Mouse (Mus musculus) cerebellum, adult 2 months (tissue): Measurements from ENCODE around the gene Slc30a4. TPM values are rescaled to one million over a fixed set of nuclear protein-coding genes. Genes with fewer than 3 reads are reported as not detected.

ENCODE experiments used
- DNase-seq, 2 experiments: peaks; one replicate each; pipeline ENCODE4 v3.0.0; 2021
- H3K27ac ChIP-seq: fragments of 200-500 bp; 2 replicates; pipeline ENCODE4 v1.5.1; 2012; ENCODE audit warnings: low read length, control low read depth, inconsistent platforms; ENCODE audit not compliant: insufficient read depth
- H3K27me3 ChIP-seq: fragments of 200-500 bp; 2 replicates; pipeline ENCODE4 v1.6.1; 2012; ENCODE audit warnings: inconsistent platforms, mild to moderate bottlenecking, low read length, moderate library complexity; ENCODE audit not compliant: control insufficient read depth, insufficient read depth
- H3K4me1 ChIP-seq: fragments of 200-500 bp; 2 replicates; pipeline ENCODE4 v1.6.1; 2011; ENCODE audit warnings: low read length; ENCODE audit not compliant: control insufficient read depth, insufficient read depth
- H3K4me3 ChIP-seq: fragments of 200-500 bp; replicated peaks from 2 replicates; pipeline ENCODE3; 2011; ENCODE audit warnings: mild to moderate bottlenecking, low read depth, low read length, control low read depth; ENCODE audit not compliant: insufficient read depth
- CTCF ChIP-seq: fragments of 200-500 bp; IDR thresholded peaks from 2 replicates; pipeline ENCODE4 v1.5.1; 2011; ENCODE audit warnings: low read depth, mild to moderate bottlenecking, control low read depth, low read length, moderate library complexity, borderline replicate concordance; ENCODE audit not compliant: insufficient read depth
- POLR2A ChIP-seq: fragments of 200-500 bp; IDR thresholded peaks from 2 replicates; pipeline ENCODE4 v1.6.1; 2011; ENCODE audit warnings: low read length, control low read depth, borderline replicate concordance; ENCODE audit not compliant: insufficient read depth
- WGBS: fragments of 180-500 bp; shearing (Covaris S2); methylation state at CpG from one replicate; pipeline ENCODE4 v1.1.7; 2018; 5-methylcytosine and 5-hydroxymethylcytosine counted together
- polyA plus RNA-seq: library from polyadenylated mRNA; depleted of rRNA; stranded (reverse); fragments of >200 nt; gene quantifications from 2 replicates; pipeline ENCODE4 v1.2.3, GENCODE M21; 2012

Slc30a4 gene
- polyA plus RNA-seq, 1 experiment, result 18.4 TPM

DNA sequence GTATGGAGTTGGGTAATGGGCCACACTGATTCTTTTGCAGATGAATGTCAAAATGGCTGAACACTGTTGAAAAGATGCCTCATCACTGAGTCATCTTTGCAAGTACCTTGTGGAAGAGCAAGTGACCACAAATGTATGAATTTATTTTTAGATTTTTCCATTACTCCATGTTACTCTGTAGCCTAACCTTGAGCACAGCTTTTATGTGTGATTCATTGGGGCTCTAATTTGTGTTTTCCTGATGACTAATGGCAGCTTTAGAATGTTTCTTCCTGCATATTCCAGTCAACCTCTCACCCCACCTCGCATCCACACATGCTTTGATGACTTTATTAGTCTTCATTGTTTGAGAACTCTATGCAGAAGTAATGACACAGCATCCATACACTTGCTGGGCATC, 16.8 kb upstream of the Slc30a4 start:
- H3K27ac ChIP-seq, result no peak overlapping the region
- H3K27me3 ChIP-seq, result no peaks in the 10 kb centered on the region
- no peak overlapping the region for H3K4me3 ChIP-seq
- WGBS, result 45% methylated on average over 1 of the region's 1 CpGs
- TF ChIP-seq POLR2A, result no peak
- no peak for DNase-seq
- H3K4me1 ChIP-seq, result no peaks in the 10 kb centered on the region

DNA sequence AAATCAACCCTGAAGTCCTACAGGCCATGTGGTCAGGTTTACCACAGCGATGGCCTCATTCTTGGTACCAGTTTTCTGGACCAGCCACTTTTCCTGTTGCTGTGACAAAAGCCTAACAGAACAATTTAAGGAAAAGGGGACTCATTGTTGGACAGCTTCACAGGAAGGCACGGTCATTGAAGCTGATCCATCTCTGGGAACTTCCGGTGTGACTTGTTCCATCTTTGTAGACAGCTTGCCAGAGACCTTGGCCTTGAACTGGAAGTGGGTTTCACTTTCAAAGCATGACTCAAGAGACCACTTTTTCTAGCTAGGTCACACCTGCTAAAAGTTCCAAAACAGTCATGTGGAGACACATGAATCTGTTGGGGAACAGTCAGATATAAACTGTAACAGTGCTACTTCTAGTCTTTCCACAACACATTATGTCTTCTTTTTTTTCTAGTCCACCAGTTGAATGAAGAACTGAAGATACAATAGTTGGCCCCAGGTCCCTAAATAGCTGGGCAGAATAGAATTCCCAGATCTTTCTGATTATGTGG, 13.9 kb upstream of the Slc30a4 start:
- Histone ChIP-seq H3K27me3 (no peaks in the 10 kb centered on the region), H3K27ac (no peak overlapping the region), H3K4me3 (no peak overlapping the region), H3K4me1 (no peaks in the 10 kb centered on the region)
- TF ChIP-seq POLR2A, result no peak
- TF ChIP-seq CTCF, result no peak
- WGBS, result 85% methylated on average over 3 of the region's 3 CpGs
- no peak for DNase-seq

DNA sequence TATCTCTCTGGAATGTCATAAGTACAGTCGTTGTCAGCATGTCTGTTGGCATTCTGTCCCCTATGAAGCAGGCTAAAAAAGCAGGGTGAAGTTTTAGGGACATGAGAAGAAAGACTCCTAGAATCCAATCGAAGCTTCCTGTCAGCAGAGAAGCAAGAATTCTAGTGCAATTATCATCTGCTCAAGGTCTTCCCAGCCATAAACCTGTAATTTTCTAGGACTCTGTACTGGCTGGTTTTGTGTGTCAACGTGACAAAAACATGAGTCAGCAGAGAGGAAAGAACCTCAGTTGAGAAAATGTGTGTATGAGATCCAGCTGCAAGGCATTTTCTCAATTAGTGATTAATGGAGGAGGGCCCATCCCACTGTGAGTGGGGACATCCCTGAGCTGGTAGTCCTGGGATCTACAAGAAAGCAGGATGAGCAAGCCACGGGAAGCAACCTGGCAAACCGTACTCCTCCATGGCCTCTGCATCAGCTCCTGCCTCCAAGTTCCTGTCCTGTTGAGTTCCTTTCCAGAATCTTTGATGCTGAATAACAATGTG, 12.8 kb upstream of the Slc30a4 start:
- WGBS, result 60% methylated on average over 5 of the region's 5 CpGs
- DNase-seq, result no peak
- Histone ChIP-seq H3K27me3 (no peaks in the 10 kb centered on the region), H3K4me1 (no peaks in the 10 kb centered on the region), H3K4me3 (no peak overlapping the region), H3K27ac (no peak overlapping the region)
- TF ChIP-seq POLR2A (no peak), CTCF (no peak)

DNA sequence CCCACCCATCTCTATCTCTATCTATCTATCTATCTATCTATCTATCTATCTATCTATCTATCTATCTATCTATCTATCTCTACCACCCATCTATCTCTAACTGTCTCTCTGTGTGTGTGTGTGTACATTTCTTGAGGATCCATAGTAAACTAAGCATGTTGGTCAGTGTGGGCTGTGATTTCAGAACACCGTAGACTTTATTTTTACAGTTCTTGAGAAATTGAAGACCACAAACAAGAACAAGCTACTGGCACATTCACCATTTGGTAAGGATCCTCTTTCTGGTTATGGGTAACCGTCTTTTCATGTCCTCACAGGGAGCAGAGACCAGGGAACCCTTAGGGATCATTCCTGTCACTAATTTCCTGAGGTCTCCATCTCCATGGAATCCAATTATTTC, 10.4 kb upstream of the Slc30a4 start:
- no peak for DNase-seq
- TF ChIP-seq POLR2A (no peak), CTCF (no peak)
- Histone ChIP-seq H3K27ac (no peak overlapping the region), H3K4me1 (no peaks in the 10 kb centered on the region), H3K27me3 (no peaks in the 10 kb centered on the region), H3K4me3 (no peak overlapping the region)
- WGBS, result 87% methylated on average over 2 of the region's 2 CpGs

DNA sequence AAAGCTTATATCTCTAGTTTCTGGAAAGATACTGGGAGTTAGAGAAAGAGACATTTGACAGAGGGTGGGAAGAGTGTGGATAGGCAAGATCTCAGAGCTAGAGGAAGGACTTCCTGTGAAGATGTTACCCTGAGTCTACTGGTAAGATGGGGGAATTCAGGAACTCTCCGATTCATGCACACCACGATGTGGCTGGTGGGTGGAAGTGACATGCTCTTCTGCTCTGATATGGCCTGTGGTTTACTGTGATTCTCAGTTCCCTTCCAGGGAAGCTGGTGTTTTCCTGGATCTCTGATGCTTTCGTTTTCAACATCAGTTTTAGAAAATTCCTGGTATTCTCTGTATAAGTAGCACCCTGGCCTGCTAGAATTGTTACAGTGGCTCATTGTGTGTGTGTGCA, 9.4 kb upstream of the Slc30a4 start:
- Histone ChIP-seq H3K4me1 (no peaks in the 10 kb centered on the region), H3K27me3 (no peaks in the 10 kb centered on the region), H3K4me3 (no peak overlapping the region), H3K27ac (no peak overlapping the region)
- 80% methylated on average over 3 of the region's 3 CpGs for WGBS
- TF ChIP-seq CTCF (no peak), POLR2A (no peak)
- no peak for DNase-seq

DNA sequence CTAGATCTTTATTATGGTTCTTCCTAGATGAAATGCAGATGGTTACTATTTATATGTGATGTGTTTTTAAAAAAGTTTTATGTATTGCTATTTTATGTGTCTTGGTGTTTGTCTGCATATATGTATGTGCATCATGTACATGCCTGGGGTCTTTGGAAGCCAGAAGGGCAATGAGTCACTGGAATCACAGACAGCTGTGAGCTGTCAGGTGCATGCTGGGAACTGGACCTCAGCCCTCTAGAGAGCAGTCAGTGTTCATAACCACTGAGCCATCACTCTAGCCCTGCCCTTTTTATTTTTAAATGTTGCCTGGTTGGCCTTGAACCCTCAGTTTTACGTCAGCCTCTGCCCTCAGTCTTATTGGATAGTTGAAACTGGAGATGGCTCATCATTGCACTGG, 6.7 kb upstream of the Slc30a4 start:
- WGBS, result 53% methylated on average over 1 of the region's 1 CpGs
- no peak overlapping the region for H3K27ac ChIP-seq
- no peaks in the 10 kb centered on the region for H3K4me1 ChIP-seq
- no peaks in the 10 kb centered on the region for H3K27me3 ChIP-seq
- no peak for DNase-seq
- TF ChIP-seq POLR2A (no peak), CTCF (no peak)
- no peak overlapping the region for H3K4me3 ChIP-seq

DNA sequence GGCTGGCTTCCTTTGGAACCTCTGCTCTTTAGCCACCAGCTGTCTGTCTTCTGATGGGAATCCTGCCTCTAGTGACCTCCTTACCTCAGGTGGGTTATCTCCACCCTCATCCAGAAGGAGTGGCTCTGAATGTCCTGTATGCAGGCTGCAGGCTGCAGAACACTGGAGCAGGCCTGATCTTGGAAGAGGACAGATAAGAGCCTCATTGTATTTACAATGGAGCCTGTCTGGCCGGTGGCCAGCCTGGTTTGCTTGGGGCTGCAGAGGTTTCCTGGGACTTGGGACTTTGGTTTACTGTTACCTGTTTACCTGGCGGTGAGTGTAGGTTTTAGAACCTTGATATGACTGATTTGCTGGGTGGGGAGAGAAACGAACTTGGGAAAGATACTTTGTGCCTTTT, 5.6 kb upstream of the Slc30a4 start:
- H3K27ac ChIP-seq, result no peak overlapping the region
- DNase-seq, result no peak
- no peaks in the 10 kb centered on the region for H3K4me1 ChIP-seq
- no peaks in the 10 kb centered on the region for H3K27me3 ChIP-seq
- no peak overlapping the region for H3K4me3 ChIP-seq
- no peak for TF ChIP-seq POLR2A
- TF ChIP-seq CTCF, result no peak
- WGBS, result 72% methylated on average over 3 of the region's 3 CpGs

DNA sequence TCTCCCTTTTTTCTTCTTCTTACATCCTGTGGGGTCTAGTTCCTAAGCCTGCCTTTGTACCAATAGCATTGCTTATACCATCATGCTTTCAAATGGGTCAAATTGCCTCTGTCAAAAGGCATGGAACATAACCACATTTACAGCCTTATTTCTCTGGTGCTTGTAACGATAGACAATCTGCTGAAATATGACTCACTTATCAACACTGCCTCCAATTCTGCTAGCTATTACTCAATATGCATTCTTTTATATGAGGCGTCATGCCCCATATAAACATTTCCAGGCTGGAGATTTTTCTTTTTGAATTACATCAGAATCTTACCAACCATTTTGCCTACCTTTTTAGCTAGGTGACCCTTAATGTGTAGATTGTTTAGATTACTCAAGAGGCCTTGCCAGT, 2.1 kb upstream of the Slc30a4 start:
- peaks cover 3% of the 10 kb centered on the region; the same call in 1 of the 2 replicates for H3K4me1 ChIP-seq
- TF ChIP-seq CTCF (no peak), POLR2A (no peak)
- 93% methylated on average over 2 of the region's 2 CpGs for WGBS
- H3K27ac ChIP-seq, result no peak overlapping the region
- no peaks in the 10 kb centered on the region for H3K27me3 ChIP-seq
- DNase-seq, result no peak
- H3K4me3 ChIP-seq, result no peak overlapping the region
